ENCODE assay signal across 9 mouse cellular contexts in genomic region chr2:6192820-6193590, GRCm38 (mm10). TPM values are rescaled to one million over a fixed set of nuclear protein-coding genes. Genes with fewer than 3 reads are reported as not detected.
DNase-seq lines count a peak whose midpoint lies in the region; ATAC-seq lines count a peak whose summit lies in the region.
"Had no signal": no experiment of that assay in that cellular context is flagged by ENCODE, and none has a peak within 500 bp of the region (broad histone marks: within the 10 kb centered on the region; RNA-seq: fewer than 3 reads in every experiment).

No protein-coding gene starts in this region.

- no peak overlapping the region for H3K4me3 ChIP-seq in liver, embryonic 12.5 days
- H3K4me3 ChIP-seq: myocyte had no signal

- H3K27me3 ChIP-seq in liver, embryonic 12.5 days (replicated peaks), result peaks cover 15% of the 10 kb centered on the region; the same call in 1 of the 2 replicates

- 62% methylated on average over 20 of the region's 20 CpGs for WGBS in liver, embryonic 12.5 days (ENCODE audit: insufficient replicate concordance)

- no peak for ATAC-seq in liver, embryonic 12.5 days
- peak; percentile 83 for ATAC-seq in megakaryocyte progenitor cell, adult 5-6 weeks (replicated peaks; ENCODE audit: poor library complexity)

- peak; percentile 43 for DNase-seq in liver
- peak; percentile 63 to 82 for DNase-seq in cerebellum, postnatal 25 days
- DNase-seq in frontal cortex, postnatal 36 days (ENCODE audit: low spot score in 2 of 2), result peak; percentile 51 to 77
- peak; percentile 71 for DNase-seq in hindlimb bud, embryonic 11.5 days (ENCODE audit: extremely low spot score, low read depth, low spot score)
- DNase-seq in left cerebral cortex, adult 18-20 months (ENCODE audit: low spot score in 2 of 2), result peak; percentile 70 to 73
- peak; percentile 62 for DNase-seq in right cerebral cortex, postnatal 25 days

- no peaks in the 10 kb centered on the region for H3K9me3 ChIP-seq in liver, embryonic 12.5 days (replicated peaks)

- no peak overlapping the region for H3K4me2 ChIP-seq in liver, embryonic 12.5 days

- H3K27ac ChIP-seq in liver, embryonic 12.5 days, result no peak overlapping the region

- H3K36me3 ChIP-seq in liver, embryonic 12.5 days, result no peaks in the 10 kb centered on the region

- no peak overlapping the region for H3K9ac ChIP-seq in liver, embryonic 12.5 days

- H3K4me1 ChIP-seq in liver, embryonic 12.5 days, result peaks cover 5% of the 10 kb centered on the region; the same call in 1 of the 2 replicates

RNA-seq across cellular contexts. Expression of gene Echdc3, which starts 19.8 kb away (rescaled TPM):
- polyA plus RNA-seq in liver, embryonic 12.5 days (2016; fragmentation: Nextera tagmentation; extraction: Ambion mirVana), result 4.7 and 4.8 TPM in 2 replicates
- total RNA-seq in left cerebral cortex, adult 18-20 months (2021), result 1 to 10 TPM in 1 of 2 experiments, under 1 TPM in 1; 0.77 to 1.1 TPM
- 1.2 and 2.4 TPM in 2 replicates for total RNA-seq in megakaryocyte progenitor cell, adult 5-6 weeks (2015)
- total RNA-seq in megakaryocyte progenitor cell, adult 5-6 weeks (2017), result 0.41 and 1.5 TPM in 2 replicates
